Comparison of ENCODE assay signal across 8 mouse cellular contexts in genomic region chr1:40116422-40116821, GRCm38 (mm10). TPM values are rescaled to one million over a fixed set of nuclear protein-coding genes. Genes with fewer than 3 reads are reported as not detected.
A peak's percentile ranks its signal among the peaks of the same experiment; 100 is the strongest.
DNase-seq lines count a peak whose midpoint lies in the region; ATAC-seq lines count a peak whose summit lies in the region.

No protein-coding gene starts in this region.

- no peak overlapping the region for H3K9ac ChIP-seq in limb, embryonic 11.5 days (ENCODE audit: low read length)

- no peak overlapping the region for H3K4me2 ChIP-seq in limb, embryonic 11.5 days (ENCODE audit: low read depth, severe bottlenecking)

- no peaks in the 10 kb centered on the region for H3K4me1 ChIP-seq in limb, embryonic 11.5 days (ENCODE audit: control insufficient read depth, insufficient read depth, low read length)

- no peak overlapping the region for H3K4me3 ChIP-seq in limb, embryonic 11.5 days (ENCODE audit: low read depth, low read length)

- H3K27me3 ChIP-seq in limb, embryonic 11.5 days (ENCODE audit: control insufficient read depth, insufficient read depth, low read length) = no peaks in the 10 kb centered on the region

- no peaks in the 10 kb centered on the region for H3K9me3 ChIP-seq in limb, embryonic 11.5 days (ENCODE audit: control insufficient read depth, low read length)

- H3K27ac ChIP-seq in limb, embryonic 11.5 days (replicated peaks; ENCODE audit: low read depth, low read length) = no peak overlapping the region

- DNase-seq in 3T3-L1 (ENCODE audit: low read depth, low spot score) = peak; percentile 94
- peak; percentile 49 for DNase-seq in adrenal gland, adult 8-10 months
- peak; percentile 70 for DNase-seq in embryo, embryonic 9.5 days (ENCODE audit: extremely low spot score)
- peak; percentile 87 to 95 for DNase-seq in heart, adult 18-20 months
- DNase-seq in kidney, adult 8-10 months = peak; percentile 47 to 86
- peak; percentile 90 for DNase-seq in limb, embryonic 11.5 days (ENCODE audit: low spot score)
- DNase-seq in spleen, postnatal 4 days (ENCODE audit: low spot score in 2 of 2) = peak; percentile 76 to 90

- no peak for ATAC-seq in limb, embryonic 11.5 days (ENCODE audit: insufficient number of reproducible peaks, low FRiP score, low TSS enrichment, low read depth)
- peak; percentile 98 for ATAC-seq in monocyte, adult 5-6 weeks (replicated peaks; ENCODE audit: insufficient number of reproducible peaks, low FRiP score, low TSS enrichment, poor library complexity, severe bottlenecking)

- no peaks in the 10 kb centered on the region for H3K36me3 ChIP-seq in limb, embryonic 11.5 days (ENCODE audit: control insufficient read depth, insufficient read depth, low read length)

- 6% methylated on average over 8 of the region's 8 CpGs for WGBS in limb, embryonic 11.5 days

RNA-seq across cellular contexts. Expression of gene Il1r2, which starts 42.5 kb away (rescaled TPM):
- total RNA-seq in adrenal gland, adult 8-10 months (2022) = under 1 TPM in 1 of 4 experiments, not detected in 3; 0.49 TPM
- total RNA-seq in heart, adult 18-20 months (2021) = not detected
- polyA plus RNA-seq in limb, embryonic 11.5 days (2014; fragmentation: Nextera tagmentation; extraction: Ambion mirVana) = 0.13 and 1.0 TPM in 2 replicates
- total RNA-seq in monocyte, adult 5-6 weeks (2017) = 1.9 to 14.1 TPM (median 8.8 TPM) in 3 replicates
